Mouse (Mus musculus) lung, embryonic 14.5 days (tissue): ENCODE data around the gene Gm26741. TPM values are rescaled to one million over a fixed set of nuclear protein-coding genes. Genes with fewer than 3 reads are reported as not detected.

Experiments used
- ATAC-seq: fragments of 200-750 bp; cut with Nextera tagmentation; 2 replicates; pipeline ENCODE4 v1.8.0; 2017; ENCODE audit warnings: mild to moderate bottlenecking, moderate TSS enrichment, moderate library complexity; ENCODE audit not compliant: insufficient read depth
- DNase-seq: peaks from one replicate; pipeline ENCODE4 v3.0.0-alpha.2; 2015
- H3K27ac ChIP-seq: fragments of 300-500 bp; sonication (generic); 2 replicates; pipeline ENCODE4 v1.5.1; 2014; ENCODE audit warnings: low read depth, mild to moderate bottlenecking, moderate library complexity
- H3K27me3 ChIP-seq: fragments of 300-500 bp; sonication (generic); 2 replicates; pipeline ENCODE4 v1.6.1; 2014; ENCODE audit warnings: low read length, control low read depth; ENCODE audit not compliant: insufficient read depth
- H3K36me3 ChIP-seq: fragments of 300-500 bp; sonication (generic); 2 replicates; pipeline ENCODE4 v1.6.1; 2014; ENCODE audit warnings: control low read depth; ENCODE audit not compliant: insufficient read depth
- H3K4me1 ChIP-seq: fragments of 300-500 bp; sonication (generic); 2 replicates; pipeline ENCODE4 v1.6.1; 2014; ENCODE audit warnings: antibody characterized with exemption, control low read depth; ENCODE audit not compliant: insufficient read depth
- H3K4me2 ChIP-seq: fragments of 300-500 bp; sonication (generic); 2 replicates; pipeline ENCODE4 v1.6.1; 2014; ENCODE audit warnings: mild to moderate bottlenecking
- H3K4me3 ChIP-seq: fragments of 300-500 bp; sonication (generic); 2 replicates; pipeline ENCODE4 v1.5.1; 2014; ENCODE audit warnings: low read depth, low read length
- H3K9ac ChIP-seq: fragments of 300-500 bp; sonication (generic); 2 replicates; pipeline ENCODE4 v1.6.1; 2014
- H3K9me3 ChIP-seq: fragments of 300-500 bp; sonication (generic); 2 replicates; pipeline ENCODE4 v1.6.1; 2016; ENCODE audit warnings: low read depth, low read length, control low read depth
- CTCF ChIP-seq: IDR thresholded peaks from 2 replicates; pipeline ENCODE4 v1.5.1; 2016; ENCODE audit warnings: antibody characterized with exemption, low read depth
- WGBS: fragments of 180-500 bp; shearing (Covaris S2); extraction: QIAGEN DNeasy Blood & Tissue Kit; methylation state at CpG from one replicate; pipeline ENCODE4 v1.1.7; 2014; 5-methylcytosine and 5-hydroxymethylcytosine counted together
- polyA plus RNA-seq: library from polyadenylated mRNA; unstranded; fragments of >200 nt; fragmentation: Nextera tagmentation; extraction: Ambion mirVana; gene quantifications from 2 replicates; pipeline ENCODE4 v1.2.1, GENCODE M21; 2014

Gene Gm26741
- polyA plus RNA-seq, 1 experiment from 2014 or later, result not detected

DNA sequence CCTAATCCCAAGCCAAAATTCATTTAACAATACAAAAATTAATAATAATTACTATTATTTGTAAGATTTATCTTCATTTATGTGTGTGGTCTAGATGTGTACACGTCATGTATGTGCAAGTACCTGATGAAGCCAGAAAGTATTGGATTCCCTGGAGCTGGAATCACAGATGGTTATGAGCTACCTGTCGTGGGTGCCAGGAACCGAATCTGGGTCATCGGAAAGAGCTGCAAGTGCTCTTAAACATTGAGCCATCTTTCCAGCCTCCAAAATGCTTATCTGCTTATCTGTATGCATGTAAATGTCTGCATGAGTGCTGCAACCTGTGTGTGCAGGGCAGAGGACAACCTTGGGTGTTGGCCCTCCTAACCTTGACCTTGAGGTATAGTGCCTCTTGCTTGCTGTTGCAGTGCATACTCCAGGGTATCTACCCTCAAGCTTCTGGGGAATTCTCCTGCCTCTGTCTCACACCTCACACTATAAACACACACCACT is 1.7 kb downstream of the Gm26741 start:
- WGBS, result 97% methylated on average over 4 of the region's 4 CpGs
- ATAC-seq, result no peak

DNA sequence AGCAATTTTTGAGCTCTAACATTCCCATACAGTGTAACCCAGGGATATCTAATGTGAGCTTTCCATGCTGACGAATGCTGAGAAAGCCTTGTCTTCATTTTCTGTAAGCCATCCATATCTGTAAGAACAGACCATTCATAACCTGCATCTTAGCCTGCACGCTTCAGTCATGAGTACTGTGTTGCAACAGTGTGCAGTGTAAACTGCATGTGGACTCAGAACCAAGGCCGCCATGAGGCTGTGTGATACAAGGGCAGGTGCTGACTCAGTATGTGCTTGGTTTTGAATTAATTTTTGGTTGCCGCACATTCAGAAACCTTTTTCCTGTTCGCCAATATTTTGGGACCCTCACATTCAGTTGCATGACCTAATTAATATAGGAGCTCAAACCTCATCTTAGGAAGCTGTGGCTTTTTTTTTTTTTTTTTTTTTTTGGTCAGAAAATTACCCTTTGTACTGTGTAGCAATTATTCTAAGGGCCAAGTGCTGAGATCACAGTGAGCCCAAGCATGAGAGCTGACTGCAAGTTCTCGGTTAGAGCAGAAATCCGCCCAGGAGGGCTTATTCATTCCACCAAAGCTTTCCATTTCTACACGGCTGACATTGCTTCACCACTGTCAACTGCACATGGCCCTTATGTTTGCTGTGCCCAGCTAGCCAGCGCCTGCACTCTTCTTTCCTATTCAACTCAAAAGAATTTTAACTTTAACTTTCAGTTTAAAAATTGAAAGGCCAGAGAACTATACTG is 2.5 kb downstream of the Gm26741 start:
- no peak overlapping the region for H3K27ac ChIP-seq
- DNase-seq (no peak), ATAC-seq (no peak)
- H3K9me3 ChIP-seq, result no peaks in the 10 kb centered on the region
- H3K27me3 ChIP-seq, result no peaks in the 10 kb centered on the region
- H3K4me1 ChIP-seq, result no peaks in the 10 kb centered on the region
- TF ChIP-seq CTCF, result no peak
- H3K4me2 ChIP-seq, result no peak overlapping the region
- H3K36me3 ChIP-seq, result 0 out of 2 replicates have a peak, but pooled peaks cover 10% of the 10 kb centered on the region
- H3K9ac ChIP-seq, result no peak overlapping the region
- WGBS, result 88% methylated on average over 9 of the region's 9 CpGs
- no peak overlapping the region for H3K4me3 ChIP-seq

More for the DNA sequence above, 1.7 kb downstream of the Gm26741 start:
- Histone ChIP-seq H3K4me1 (no peaks in the 10 kb centered on the region), H3K4me2 (no peak overlapping the region), H3K9ac (no peak overlapping the region), H3K9me3 (no peaks in the 10 kb centered on the region), H3K36me3 (0 out of 2 replicates have a peak, but pooled peaks cover 10% of the 10 kb centered on the region), H3K27ac (no peak overlapping the region), H3K27me3 (no peaks in the 10 kb centered on the region), H3K4me3 (no peak overlapping the region)
- no peak for TF ChIP-seq CTCF
- DNase-seq, result no peak

DNA sequence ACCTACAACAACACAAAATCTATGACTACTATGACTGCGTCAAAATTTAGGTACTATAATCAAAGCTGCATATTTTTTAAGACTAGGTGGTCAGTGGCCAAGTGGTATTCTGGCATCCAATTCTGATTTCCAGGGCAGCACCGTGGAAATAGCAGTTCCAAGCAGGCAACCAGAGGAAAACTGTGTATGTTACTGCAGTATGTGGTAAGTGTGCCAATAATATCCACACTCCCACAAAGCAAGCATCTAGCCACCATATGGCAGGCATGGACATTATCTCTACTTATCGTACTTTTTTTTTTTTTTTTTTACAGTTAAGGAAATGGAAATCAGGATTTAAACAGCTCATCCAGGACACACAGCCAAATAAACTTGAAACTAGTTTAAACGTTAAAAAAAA is 9.8 kb downstream of the Gm26741 start:
- no peak overlapping the region for H3K9ac ChIP-seq
- no peaks in the 10 kb centered on the region for H3K36me3 ChIP-seq
- no peaks in the 10 kb centered on the region for H3K4me1 ChIP-seq
- H3K27ac ChIP-seq, result no peak overlapping the region
- ATAC-seq (no peak), DNase-seq (no peak)
- 80% methylated on average over 4 of the region's 4 CpGs for WGBS
- no peak overlapping the region for H3K4me3 ChIP-seq
- no peaks in the 10 kb centered on the region for H3K9me3 ChIP-seq
- no peaks in the 10 kb centered on the region for H3K27me3 ChIP-seq
- H3K4me2 ChIP-seq, result no peak overlapping the region
- TF ChIP-seq CTCF, result no peak

DNA sequence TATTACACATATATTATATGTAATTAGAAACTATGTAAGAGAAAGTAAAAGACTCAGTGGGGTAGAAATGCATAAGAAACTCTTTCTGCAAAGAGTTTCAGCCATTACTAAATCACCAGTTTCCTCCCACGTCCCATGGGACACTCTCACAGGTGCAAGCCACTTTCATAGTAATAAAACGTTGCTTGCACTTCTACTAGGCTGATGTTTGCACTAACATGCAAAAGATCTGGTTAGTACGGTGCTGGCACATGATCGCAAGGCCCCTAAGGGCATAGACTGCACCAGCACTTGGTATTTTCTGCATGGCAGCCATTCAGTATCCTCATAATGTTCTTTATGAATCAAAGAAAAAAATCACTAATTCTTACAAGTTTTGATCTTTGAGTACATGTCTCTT is 15.3 kb downstream of the Gm26741 start:
- Histone ChIP-seq H3K4me2 (no peak overlapping the region), H3K27ac (no peak overlapping the region), H3K27me3 (no peaks in the 10 kb centered on the region), H3K9ac (no peak overlapping the region), H3K9me3 (no peaks in the 10 kb centered on the region), H3K4me1 (no peaks in the 10 kb centered on the region), H3K4me3 (no peak overlapping the region), H3K36me3 (no peaks in the 10 kb centered on the region)
- no peak for ATAC-seq
- DNase-seq, result no peak
- WGBS, result 73% methylated on average over 4 of the region's 4 CpGs
- no peak for TF ChIP-seq CTCF

DNA sequence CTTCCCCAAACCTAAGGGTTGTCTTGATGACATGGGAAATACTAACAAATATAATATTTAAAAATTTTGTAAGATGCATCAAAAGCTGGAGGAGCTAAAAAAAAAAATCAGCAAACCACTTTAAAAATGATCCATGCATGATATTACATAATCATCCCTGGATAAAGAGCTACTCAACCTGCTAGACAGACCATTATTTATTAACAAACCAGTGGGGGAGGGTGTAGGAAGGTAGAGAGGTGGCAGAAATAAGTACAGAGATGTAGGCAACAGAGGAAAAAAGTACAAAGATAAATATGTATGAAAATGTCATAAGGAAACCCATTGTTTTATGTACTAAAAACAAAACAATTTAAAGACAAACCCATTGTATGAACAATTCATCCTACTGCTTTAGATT is 16.1 kb downstream of the Gm26741 start:
- Histone ChIP-seq H3K4me2 (no peak overlapping the region), H3K9ac (no peak overlapping the region), H3K9me3 (no peaks in the 10 kb centered on the region), H3K4me1 (no peaks in the 10 kb centered on the region), H3K4me3 (no peak overlapping the region), H3K27me3 (no peaks in the 10 kb centered on the region), H3K36me3 (no peaks in the 10 kb centered on the region), H3K27ac (no peak overlapping the region)
- DNase-seq, result no peak
- no peak for TF ChIP-seq CTCF
- ATAC-seq, result no peak

DNA sequence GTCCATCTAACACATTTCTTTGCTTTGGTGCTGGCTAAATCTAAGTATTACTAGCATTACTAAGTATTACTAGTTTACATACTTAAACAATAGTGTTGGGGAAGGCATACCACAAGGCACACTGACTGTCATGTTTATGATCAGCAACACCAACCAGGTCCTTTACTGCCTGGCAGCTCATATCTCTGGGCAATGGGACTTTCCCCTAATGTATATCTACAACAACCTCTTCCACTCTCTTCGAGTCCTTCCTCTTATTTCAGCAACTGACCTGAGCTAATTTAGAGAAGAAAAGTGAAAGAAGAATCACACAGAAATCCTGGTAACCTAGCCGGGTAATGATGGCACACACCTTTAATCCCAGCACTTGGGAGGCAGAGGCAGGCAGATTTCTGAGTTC is 17.9 kb downstream of the Gm26741 start:
- no peaks in the 10 kb centered on the region for H3K4me1 ChIP-seq
- no peaks in the 10 kb centered on the region for H3K36me3 ChIP-seq
- H3K4me3 ChIP-seq, result no peak overlapping the region
- no peaks in the 10 kb centered on the region for H3K27me3 ChIP-seq
- 92% methylated on average over 2 of the region's 2 CpGs for WGBS
- no peak for TF ChIP-seq CTCF
- H3K9ac ChIP-seq, result no peak overlapping the region
- H3K27ac ChIP-seq, result no peak overlapping the region
- no peak for ATAC-seq
- no peaks in the 10 kb centered on the region for H3K9me3 ChIP-seq
- no peak overlapping the region for H3K4me2 ChIP-seq
- DNase-seq, result no peak

DNA sequence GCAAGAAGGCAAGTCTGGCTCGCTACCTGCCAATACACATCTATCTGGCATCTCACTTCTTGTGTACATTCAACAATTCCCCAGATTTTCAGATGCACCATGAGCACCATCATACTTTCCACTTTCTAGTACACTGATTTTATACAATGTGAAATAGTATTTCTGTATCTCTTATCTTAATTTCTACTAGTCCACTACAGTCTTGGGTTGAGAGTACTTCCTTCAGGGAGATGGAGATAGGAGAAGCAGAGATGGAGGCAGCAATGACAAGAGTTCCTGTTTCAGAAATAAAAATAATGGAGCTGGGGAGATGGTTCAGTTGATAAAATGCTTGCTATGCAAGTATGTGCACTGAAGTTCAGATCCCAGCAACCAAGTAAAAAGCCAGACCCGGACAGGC is 19.2 kb downstream of the Gm26741 start:
- H3K27ac ChIP-seq, result no peak overlapping the region
- H3K4me2 ChIP-seq, result no peak overlapping the region
- H3K27me3 ChIP-seq, result no peaks in the 10 kb centered on the region
- ATAC-seq, result no peak
- WGBS, result 93% methylated on average over 2 of the region's 2 CpGs
- no peaks in the 10 kb centered on the region for H3K9me3 ChIP-seq
- no peak overlapping the region for H3K4me3 ChIP-seq
- H3K4me1 ChIP-seq, result no peaks in the 10 kb centered on the region
- no peak for DNase-seq
- H3K36me3 ChIP-seq, result no peaks in the 10 kb centered on the region
- TF ChIP-seq CTCF, result no peak
- H3K9ac ChIP-seq, result no peak overlapping the region
